Mouse (Mus musculus): ENCODE measurements around the gene Rbm45. TPM values are rescaled to one million over a fixed set of nuclear protein-coding genes. Genes with fewer than 3 reads are reported as not detected.

The Rbm45 gene
- 8.8 and 9.7 TPM in 2 replicates for polyA plus RNA-seq (2015; fragmentation: Nextera tagmentation; extraction: Ambion mirVana)

DNA sequence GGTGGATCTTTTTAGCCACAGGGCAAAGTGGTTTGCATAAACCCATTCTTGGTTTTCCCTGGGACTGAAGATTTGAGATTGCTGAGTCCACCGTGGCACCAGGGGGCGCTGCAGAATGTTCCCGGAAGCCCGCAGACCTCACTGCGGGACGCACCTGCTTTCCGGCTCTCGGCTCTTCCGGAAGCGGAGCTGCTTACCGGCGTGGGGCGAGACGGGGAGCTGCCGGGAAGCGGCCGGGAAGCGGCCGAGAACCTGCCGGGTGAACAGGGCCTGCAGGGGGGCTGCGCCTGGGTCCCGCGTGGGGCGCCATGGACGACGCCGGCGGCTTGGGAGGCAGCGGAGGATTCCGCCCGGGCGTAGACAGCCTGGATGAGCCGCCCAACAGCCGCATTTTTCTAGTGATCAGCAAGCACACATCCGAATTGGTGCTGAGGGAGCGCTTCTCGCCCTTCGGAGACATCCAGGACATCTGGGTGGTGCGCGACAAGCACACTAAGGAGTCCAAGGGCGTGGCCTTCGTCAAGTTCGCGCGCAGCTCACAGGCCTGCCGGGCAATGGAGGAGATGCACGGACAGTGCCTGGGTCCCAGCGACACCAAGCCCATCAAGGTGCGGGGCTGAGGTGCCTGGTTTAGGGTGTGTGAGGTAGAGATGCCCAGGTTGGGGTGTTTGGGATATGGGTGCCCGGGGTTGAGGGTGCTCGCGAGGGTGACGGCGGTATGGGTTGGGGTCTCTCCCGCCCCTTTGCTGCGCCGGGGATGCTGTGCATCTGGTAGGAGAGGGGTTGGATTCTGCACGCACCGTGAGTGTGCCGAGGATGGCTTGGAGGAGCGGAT is at the start of gene Rbm45:
Gene Rbm45, plus strand, starts transcription at position 164 of the 835 bp plus-strand sequence.
- Histone ChIP-seq H3K4me3 (replicated peaks) (peak within 1 kb of the TSS; percentile 96), H3K4me2 (peak within 1 kb of the TSS; percentile 95), H3K27ac (peak within 1 kb of the TSS; percentile 93), H3K27me3 (no peaks in the 10 kb centered on the region), H3K36me3 (peaks cover 31% of the 10 kb centered on the region), H3K4me1 (replicated peaks) (peaks cover 35% of the 10 kb centered on the region), H3K9me3 (replicated peaks) (no peaks in the 10 kb centered on the region), H3K9ac (peak within 1 kb of the TSS; percentile 93)
- ATAC-seq (ENCODE audit: low read depth) (peak; percentile 90), DNase-seq (peak; percentile 76)
- under 1% methylated on average over 61 of the region's 61 CpGs for WGBS (ENCODE audit: insufficient replicate concordance)

DNA sequence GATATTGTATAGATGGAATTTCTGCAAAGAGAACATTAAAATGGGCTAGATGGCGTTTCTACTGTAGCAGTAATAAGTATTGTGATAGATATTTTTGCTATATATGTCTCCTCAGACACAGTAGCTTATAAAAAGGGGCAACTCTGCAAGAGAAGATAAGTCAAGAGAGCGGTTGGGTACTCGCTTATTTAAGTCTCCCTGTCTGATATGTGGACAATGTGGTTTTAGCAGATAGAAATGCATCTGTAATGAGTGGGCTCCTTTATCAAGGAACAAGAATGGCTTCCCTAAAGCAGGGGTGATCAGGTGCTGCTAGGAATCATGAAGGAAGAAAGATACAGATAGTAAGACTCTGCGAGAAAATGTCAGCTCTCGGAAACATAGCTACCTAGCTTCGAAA is 49.4 kb upstream of the Rbm45 start:
- Histone ChIP-seq H3K9me3 (replicated peaks) (no peaks in the 10 kb centered on the region), H3K4me1 (replicated peaks) (peaks cover 16% of the 10 kb centered on the region), H3K27ac (no peak overlapping the region), H3K4me2 (no peak overlapping the region), H3K9ac (no peak overlapping the region), H3K27me3 (no peaks in the 10 kb centered on the region), H3K36me3 (no peaks in the 10 kb centered on the region), H3K4me3 (replicated peaks) (no peak overlapping the region)
- ATAC-seq (ENCODE audit: low read depth) (peak; percentile 88), DNase-seq (no peak)
- WGBS (ENCODE audit: insufficient replicate concordance) = 27% methylated on average over 6 of the region's 6 CpGs

DNA sequence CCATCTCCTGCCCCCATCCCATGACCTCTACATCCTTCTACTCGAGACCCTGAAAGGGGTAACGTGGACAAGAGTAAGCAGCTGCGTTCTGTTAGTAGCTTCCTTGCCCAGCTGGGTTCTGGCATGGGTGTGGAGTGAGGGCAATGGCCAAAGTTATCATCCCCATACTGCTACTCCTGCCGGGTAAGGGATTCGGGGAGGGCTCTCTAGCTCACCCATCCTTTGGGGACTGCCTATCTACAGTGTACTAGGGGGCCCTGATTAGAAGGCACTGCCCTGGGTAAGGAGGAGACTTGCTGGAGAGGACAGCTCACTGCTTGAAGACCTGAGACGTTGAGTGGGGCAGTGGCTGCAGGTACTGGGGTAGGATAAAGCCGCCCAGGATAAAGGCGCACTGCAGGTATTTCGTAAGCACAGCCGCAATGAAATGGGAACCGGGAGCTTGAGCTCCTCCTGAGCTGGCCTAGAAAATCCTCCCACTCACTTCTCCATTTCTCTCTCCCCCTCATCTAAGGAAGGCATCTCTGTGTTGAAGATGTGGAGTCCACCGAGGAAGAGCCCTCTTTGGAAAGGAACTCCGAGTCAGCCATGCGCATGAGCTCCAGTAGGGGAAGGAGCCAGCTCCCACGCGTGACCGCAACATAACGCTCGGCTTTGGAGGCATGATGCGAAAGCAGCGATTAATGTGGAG is 46.5 kb upstream of the Rbm45 start:
- no peaks in the 10 kb centered on the region for H3K36me3 ChIP-seq
- H3K9ac ChIP-seq = no peak overlapping the region
- H3K4me1 ChIP-seq (replicated peaks) = peaks cover 16% of the 10 kb centered on the region
- WGBS (ENCODE audit: insufficient replicate concordance) = 78% methylated on average over 21 of the region's 21 CpGs
- no peak overlapping the region for H3K27ac ChIP-seq
- H3K27me3 ChIP-seq = no peaks in the 10 kb centered on the region
- no peak overlapping the region for H3K4me3 ChIP-seq (replicated peaks)
- H3K4me2 ChIP-seq = no peak overlapping the region
- DNase-seq (no peak), ATAC-seq (ENCODE audit: low read depth) (no peak; the same call in 1 of the 2 replicates)
- no peaks in the 10 kb centered on the region for H3K9me3 ChIP-seq (replicated peaks)

DNA sequence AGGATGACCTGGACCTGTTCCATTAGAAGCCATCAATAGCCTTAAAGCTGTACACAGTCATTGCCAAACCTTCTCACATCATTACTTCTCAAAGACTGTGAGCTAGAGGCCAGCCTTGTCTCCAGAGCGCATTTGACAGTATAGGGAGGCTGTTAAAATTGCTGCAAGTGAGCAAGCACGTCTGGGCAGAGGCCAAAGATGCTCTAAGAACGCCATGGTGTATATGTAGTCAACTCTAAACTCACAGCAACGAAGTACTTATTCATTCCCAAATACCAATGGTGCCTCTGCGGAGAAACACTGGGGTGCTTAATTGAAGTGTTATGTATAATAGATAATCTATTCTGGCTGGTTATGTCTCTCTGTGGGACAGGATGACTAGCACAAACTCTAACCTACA is 45.3 kb upstream of the Rbm45 start:
- Histone ChIP-seq H3K4me1 (replicated peaks) (peaks cover 16% of the 10 kb centered on the region), H3K27ac (no peak overlapping the region), H3K4me2 (no peak overlapping the region), H3K27me3 (no peaks in the 10 kb centered on the region), H3K9ac (no peak overlapping the region), H3K9me3 (replicated peaks) (no peaks in the 10 kb centered on the region), H3K36me3 (no peaks in the 10 kb centered on the region), H3K4me3 (replicated peaks) (no peak overlapping the region)
- no peak for ATAC-seq (ENCODE audit: low read depth)
- no peak for DNase-seq
- 75% methylated on average over 5 of the region's 5 CpGs for WGBS (ENCODE audit: insufficient replicate concordance)

DNA sequence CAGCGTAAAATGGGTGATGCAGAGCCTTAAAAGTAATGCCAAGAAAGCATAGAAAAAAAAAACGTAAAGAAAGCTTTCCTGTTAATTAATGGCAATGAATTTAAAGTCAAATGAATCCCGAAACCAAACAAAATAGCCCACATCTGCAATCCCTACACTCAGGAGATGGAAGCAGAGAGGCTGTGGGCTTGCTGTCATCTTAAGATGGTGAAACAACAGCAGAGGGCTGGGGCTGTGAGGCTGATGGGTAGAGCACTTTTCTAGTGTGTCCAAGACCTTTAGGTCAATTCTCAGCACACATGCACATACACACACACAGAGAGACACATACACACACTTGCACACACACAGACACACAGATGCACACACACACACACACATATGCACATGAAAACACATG is 43.6 kb upstream of the Rbm45 start:
- no peak overlapping the region for H3K27ac ChIP-seq

DNA sequence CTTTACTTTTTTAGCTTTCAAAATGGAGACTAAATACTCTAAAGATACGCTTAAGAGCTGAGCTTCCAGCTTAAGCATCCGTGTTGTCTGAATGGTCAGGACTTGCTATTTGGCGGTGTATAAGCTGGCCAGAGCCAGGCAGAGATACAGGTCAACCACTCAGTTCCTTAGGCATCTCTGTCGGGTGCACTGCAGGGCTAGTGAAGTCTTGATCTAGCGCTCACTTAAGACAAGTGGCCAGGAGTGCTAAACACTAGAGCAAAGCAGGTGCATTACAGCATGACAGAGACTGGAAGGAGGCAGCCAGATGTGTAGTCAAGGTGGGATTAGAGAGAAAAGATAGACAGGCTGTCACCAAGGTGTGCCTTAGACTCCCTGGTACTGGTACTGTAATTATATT is 39.7 kb upstream of the Rbm45 start:
- Histone ChIP-seq H3K4me1 (replicated peaks) (no peaks in the 10 kb centered on the region), H3K9ac (no peak overlapping the region), H3K4me3 (replicated peaks) (no peak overlapping the region), H3K9me3 (replicated peaks) (no peaks in the 10 kb centered on the region), H3K27me3 (no peaks in the 10 kb centered on the region), H3K27ac (no peak overlapping the region), H3K4me2 (no peak overlapping the region), H3K36me3 (no peaks in the 10 kb centered on the region)
- WGBS (ENCODE audit: insufficient replicate concordance) = 72% methylated on average over 5 of the region's 5 CpGs
- DNase-seq (no peak), ATAC-seq (ENCODE audit: low read depth) (no peak)

More for the DNA sequence above, 43.6 kb upstream of the Rbm45 start:
- no peak for DNase-seq
- no peak overlapping the region for H3K9ac ChIP-seq
- H3K9me3 ChIP-seq (replicated peaks) = no peaks in the 10 kb centered on the region
- ATAC-seq (ENCODE audit: low read depth) = no peak
- no peak overlapping the region for H3K4me3 ChIP-seq (replicated peaks)
- no peaks in the 10 kb centered on the region for H3K27me3 ChIP-seq
- H3K4me2 ChIP-seq = no peak overlapping the region
- 0 out of 2 replicates have a peak, but pooled peaks cover 4% of the 10 kb centered on the region for H3K4me1 ChIP-seq (replicated peaks)
- 63% methylated on average over 3 of the region's 3 CpGs for WGBS (ENCODE audit: insufficient replicate concordance)
- no peaks in the 10 kb centered on the region for H3K36me3 ChIP-seq

DNA sequence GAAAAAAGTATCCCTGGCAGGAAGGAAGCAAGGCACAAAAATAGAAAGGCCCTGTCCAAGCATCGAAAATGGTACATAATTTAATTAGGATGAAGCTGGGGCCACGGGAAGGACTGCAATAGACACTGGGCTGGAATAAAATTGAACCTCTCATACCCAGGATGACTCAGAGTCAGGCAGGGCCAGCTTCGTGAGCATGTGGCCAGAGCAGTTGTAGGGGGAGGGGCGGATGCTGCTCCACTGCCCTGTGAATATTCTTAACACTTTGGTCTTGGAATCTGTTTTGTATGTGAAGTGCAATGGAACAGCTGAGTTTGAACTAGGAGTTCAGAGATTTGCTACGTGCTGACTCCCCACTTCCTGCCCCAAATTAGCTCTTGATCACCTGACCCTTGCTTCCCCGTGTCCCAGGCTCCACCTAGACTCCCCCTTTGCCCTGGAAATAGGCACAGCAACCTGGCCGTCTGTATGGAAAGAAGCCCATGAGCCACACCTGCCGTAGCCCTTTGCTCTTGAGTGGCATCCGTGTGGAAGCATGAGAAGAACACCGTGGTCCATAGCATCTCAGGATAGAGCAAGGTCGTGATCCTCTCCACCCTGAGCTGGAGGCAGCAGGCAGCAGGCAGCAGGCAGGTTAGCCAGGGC is 37.5 kb upstream of the Rbm45 start:
- H3K27ac ChIP-seq = no peak overlapping the region
- ATAC-seq (ENCODE audit: low read depth) (no peak), DNase-seq (no peak)
- WGBS (ENCODE audit: insufficient replicate concordance) = 56% methylated on average over 11 of the region's 11 CpGs
- H3K4me3 ChIP-seq (replicated peaks) = no peak overlapping the region
- no peaks in the 10 kb centered on the region for H3K36me3 ChIP-seq
- no peaks in the 10 kb centered on the region for H3K9me3 ChIP-seq (replicated peaks)
- H3K27me3 ChIP-seq = peaks cover 7% of the 10 kb centered on the region
- no peaks in the 10 kb centered on the region for H3K4me1 ChIP-seq (replicated peaks)
- H3K9ac ChIP-seq = no peak overlapping the region
- no peak overlapping the region for H3K4me2 ChIP-seq

DNA sequence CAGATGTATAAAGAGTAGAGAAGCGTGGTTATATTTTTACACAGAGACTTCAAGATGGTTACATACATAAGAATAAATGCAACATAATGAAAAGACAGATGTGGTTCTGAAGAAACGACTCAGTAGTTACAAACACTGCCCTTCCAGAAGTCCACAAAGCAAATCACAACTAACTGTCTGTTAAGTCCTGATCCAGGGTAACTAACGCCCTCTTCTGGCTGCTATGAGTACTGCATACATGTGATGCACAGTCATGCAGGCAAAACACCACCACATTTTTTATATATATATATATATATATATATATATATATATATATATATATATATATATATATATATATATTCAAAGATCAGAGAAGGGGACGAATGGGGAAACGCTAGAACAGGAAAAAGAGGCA is 35.2 kb upstream of the Rbm45 start:
- Histone ChIP-seq H3K27ac (no peak overlapping the region), H3K27me3 (peaks cover 29% of the 10 kb centered on the region), H3K9ac (no peak overlapping the region), H3K36me3 (no peaks in the 10 kb centered on the region), H3K4me3 (replicated peaks) (no peak overlapping the region), H3K4me1 (replicated peaks) (peaks cover 9% of the 10 kb centered on the region; the same call in 1 of the 2 replicates), H3K9me3 (replicated peaks) (no peaks in the 10 kb centered on the region), H3K4me2 (no peak overlapping the region)
- WGBS (ENCODE audit: insufficient replicate concordance) = 46% methylated on average over 5 of the region's 5 CpGs
- DNase-seq (no peak), ATAC-seq (ENCODE audit: low read depth) (no peak)

DNA sequence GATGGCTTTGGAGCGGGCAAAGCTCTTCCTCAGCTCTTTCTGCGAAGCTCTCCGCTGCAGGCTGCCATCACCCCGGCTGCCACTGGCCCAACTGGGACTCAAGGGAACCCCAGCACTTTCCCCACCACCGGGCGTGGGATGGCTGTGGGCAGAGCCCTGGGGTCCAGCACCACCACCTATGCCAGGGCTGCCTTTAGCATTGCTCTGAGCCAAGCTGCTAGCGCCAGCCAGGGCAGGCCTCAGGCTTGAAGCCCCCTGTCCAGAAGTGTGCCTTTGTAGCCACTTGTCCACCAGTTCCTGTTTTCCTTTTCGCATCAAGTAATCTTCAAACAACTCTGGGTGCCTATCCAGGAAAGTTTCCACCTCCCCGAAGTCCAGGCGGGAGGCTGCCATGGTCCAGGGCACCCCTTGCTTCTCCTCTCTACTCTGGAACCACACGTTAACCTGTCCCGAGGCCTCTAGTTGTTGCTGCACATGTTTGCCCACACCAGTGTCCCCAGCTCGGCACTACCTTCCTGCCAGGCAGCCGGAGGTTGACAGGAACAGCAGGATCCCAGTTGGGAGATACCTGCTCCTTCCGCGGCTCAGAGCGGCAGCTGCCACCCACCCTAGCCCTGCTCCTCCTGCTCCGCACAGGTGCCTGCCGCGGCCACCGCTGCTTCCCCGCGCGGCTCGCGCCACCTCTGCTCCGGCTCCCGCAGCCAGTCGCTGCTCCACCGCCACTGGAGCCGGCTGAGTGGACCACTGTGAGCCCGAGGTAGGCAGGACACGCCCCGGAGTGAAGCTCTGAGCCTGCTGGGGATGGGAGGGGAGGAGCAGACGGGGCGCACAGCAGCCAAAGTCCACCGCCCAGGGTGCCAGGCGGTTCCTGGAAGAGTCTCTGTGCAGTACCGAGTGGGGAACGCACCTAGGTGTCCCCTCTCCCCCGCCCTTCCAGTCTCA is 31.3 kb upstream of the Rbm45 start, which contains the start of gene Pde11a:
Gene Pde11a, minus strand, starts transcription at position 560 of the 942 bp plus-strand sequence.
- ATAC-seq (ENCODE audit: low read depth) (peak; percentile 57; the same call in 1 of the 2 replicates), DNase-seq (no peak)
- Histone ChIP-seq H3K4me3 (replicated peaks) (peak within 1 kb of the TSS; percentile 46), H3K27ac (no peak within 1 kb of the TSS), H3K27me3 (peaks cover 38% of the 10 kb centered on the region), H3K4me1 (replicated peaks) (peaks cover 9% of the 10 kb centered on the region; the same call in 1 of the 2 replicates), H3K9ac (peak within 1 kb of the TSS; percentile 29; the same call in 1 of the 2 replicates), H3K4me2 (peak within 1 kb of the TSS; percentile 68), H3K36me3 (no peaks in the 10 kb centered on the region), H3K9me3 (replicated peaks) (no peaks in the 10 kb centered on the region)
- 13% methylated on average over 41 of the region's 41 CpGs for WGBS (ENCODE audit: insufficient replicate concordance)

DNA sequence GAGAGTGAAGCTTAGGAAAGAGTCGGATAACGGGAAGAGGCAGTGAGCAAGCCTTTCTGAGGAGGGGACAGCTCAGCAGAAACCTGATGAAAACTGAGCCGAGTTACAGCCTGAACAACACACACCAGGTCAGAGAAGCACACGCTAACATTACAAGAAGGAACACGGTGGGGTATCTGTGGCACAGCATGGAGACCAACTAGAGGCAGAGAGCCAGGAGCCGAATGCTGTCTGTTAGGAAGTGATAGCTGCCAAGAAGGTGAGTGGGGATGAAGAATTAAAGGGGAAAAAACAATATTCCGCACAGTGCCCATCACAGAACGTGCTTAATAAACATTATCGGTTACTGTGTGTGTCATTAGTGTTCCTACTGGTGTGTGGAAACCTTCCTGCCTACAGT is 27.6 kb upstream of the Rbm45 start:
- no peak for ATAC-seq (ENCODE audit: low read depth)
- WGBS (ENCODE audit: insufficient replicate concordance) = 73% methylated on average over 9 of the region's 9 CpGs
- Histone ChIP-seq H3K9ac (no peak overlapping the region), H3K4me1 (replicated peaks) (peaks cover 9% of the 10 kb centered on the region; the same call in 1 of the 2 replicates), H3K9me3 (replicated peaks) (no peaks in the 10 kb centered on the region), H3K36me3 (no peaks in the 10 kb centered on the region), H3K27me3 (peaks cover 32% of the 10 kb centered on the region), H3K4me3 (replicated peaks) (no peak overlapping the region), H3K27ac (no peak overlapping the region), H3K4me2 (no peak overlapping the region)
- DNase-seq = no peak
